Mouse (Mus musculus): ENCODE measurements around the gene Rplp2.

Gene Rplp2

DNA sequence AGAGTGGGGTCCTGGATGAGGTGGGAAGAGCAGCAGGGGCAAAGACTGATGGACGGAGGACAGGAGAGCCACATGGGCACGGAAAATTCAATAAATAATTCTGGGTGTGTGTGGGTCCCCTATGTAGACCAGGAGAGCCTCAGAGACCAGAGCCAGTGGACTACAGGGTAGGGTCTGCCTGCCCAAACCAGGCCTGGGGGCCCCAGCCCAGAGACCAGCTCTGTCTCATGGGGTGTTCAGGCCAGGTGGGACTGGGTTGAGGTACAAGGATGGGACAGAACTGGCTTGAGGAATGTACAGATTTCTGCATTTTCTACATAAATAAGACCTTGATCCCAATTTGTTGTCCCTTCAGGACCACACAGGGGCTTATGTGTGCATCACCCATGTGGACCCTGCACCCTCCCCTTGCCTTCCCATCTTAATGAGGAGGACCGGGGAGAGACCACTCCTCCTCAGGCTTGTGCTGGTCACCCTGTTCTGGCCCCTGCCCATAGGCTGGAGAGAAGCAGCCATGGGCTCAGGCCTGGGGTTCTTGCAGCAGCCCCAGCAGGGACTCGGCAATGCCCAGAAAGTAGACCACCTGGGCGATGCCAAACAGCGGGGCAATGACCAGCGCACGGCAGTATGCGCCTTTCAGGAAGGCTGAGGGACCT is 16.5 kb upstream of the Rplp2 start:
- DNase-seq (ENCODE audit: low spot score), result no peak

DNA sequence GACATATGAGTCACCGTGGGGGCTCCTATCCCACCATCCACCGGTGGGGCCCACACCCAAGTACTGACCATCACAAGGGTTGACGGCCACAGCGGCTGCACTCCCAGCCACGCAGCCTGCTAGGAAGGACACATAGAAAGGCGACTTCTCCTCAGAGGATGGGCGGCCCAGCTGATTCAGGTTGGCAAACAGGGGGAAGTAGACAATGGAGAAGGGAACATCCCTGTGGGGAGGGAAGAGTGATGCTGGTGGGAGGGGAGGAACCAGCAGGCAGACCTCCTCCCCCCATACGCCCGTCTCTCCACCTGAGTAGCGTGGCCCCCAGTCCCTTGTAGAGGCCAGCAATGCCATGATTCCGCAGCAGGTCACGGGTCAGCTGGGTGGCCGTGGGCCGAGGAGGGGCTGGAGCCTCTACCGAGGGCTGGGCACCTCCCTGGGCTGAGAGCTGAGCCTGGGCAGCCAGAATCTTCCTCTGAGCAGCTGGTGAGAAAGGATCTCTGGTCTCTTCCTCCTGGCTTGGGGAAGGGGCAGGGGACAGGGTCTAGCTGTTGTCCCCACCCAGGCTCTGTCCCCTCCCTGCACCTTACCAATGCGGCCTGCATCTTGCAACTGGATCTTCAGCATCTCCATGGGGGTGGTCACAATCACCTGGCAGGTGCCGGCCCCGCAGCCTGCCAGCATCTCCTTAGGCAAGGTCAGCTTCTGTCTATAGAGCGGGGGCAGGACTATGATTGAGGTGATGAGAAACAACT is 15.6 kb upstream of the Rplp2 start:
- no peak for DNase-seq (ENCODE audit: low spot score)

GRCm38 (mm10) chr7:141432186-141432611 is 15.0 kb upstream of the Rplp2 start:
- DNase-seq (ENCODE audit: low spot score), result no peak

- no peak for DNase-seq (ENCODE audit: low spot score)
Observed at GRCm38 (mm10) chr7:141432741-141433516, 14.2 kb upstream of the Rplp2 start.

DNA sequence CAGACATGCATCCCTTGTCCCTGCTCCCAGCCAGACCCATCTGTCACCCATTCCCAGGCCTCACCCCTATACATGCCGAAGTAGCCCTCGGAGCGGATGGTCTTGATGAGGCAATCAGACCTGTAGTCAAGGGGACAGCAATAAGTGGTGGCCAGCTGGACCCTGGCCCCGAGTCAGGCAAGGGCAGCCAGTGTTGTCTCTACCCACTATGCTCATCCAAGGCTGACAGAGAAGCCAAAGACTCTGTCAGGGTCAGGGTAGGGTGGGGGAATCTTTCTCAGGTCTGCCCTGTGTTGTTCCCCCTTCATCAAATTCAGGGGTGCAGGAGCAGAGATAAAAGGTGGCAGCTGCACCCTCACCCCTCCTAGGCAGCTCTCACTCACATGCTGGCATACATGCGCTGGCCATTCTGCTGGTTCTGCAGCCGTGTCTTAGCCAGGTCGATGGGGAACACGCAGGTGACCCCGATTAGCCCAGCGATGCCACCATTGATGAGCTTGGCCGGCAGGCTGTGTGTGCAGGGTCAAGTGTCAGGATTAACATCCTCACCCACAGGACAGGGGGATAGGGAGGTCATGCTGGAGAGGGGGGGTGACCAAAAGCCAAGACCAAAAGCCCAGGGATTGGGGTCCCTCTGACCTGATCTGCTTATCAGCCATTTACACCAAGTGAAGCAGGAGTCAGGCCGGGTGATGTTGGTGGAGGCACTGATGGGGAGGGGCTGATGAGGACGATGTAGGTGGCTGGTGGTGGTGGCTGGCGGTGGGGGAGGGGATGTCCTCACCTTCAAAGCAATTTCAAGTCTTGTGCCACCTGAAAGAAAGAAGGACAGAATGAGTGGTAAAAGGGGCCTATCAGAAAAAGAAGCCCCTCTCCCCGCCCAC is 13.4 kb upstream of the Rplp2 start:
- DNase-seq (ENCODE audit: low spot score), result no peak

DNA sequence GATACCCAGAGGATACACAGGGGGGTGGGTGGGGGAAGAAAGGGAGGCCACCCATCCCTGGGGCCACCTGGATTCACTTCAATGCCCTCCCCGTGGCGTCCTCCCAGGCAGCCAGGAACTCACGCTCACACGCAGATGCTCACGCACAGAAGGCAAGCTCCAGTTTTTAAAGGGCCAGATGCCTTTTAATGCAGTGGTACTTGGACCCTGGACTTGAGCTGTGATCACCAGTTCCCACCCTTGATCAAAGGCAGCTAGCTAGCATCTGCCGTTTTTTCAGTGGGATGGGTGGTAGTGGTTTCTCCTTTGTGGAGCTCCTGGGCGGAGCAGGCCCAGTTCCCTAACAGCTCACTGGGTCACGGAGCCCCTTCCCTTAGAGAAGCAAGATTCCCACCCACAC is 12.7 kb upstream of the Rplp2 start:
- peak; percentile 64 for DNase-seq (ENCODE audit: low spot score)

- peak; percentile 65 for DNase-seq (ENCODE audit: low spot score)
Observed at GRCm38 (mm10) chr7:141435129-141435855, 11.9 kb upstream of the Rplp2 start.

DNA sequence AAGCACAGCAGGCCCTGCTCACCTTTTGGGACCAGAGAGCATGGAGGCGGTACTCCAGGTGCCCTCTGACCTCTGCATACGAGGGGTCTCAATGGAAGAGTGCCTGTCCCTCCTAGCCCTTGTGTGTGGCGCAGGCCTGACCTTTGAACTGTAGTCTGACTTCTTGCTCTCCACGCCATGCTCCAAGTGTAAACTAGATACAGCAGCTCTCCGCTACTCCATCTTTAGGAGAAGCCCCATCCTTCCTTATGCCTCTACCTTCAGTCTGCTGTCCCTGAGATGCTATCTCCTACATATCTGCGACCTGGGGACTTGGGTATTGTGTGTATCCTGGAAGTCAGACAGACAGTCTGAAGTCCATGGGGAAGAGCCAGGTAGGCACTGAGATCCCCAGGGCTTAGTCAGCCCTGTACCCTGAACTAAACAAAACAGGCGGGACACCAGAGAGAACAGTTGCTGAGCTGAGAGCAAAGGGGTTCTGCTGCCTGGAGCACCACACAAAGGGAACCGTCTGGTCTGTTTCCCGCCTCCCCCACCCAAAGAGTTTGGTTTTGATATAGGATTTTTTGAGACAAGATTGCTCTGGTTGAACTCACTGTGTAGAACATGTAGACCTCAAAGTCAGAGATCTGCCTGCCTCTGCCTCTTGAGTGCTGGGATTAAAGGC is 11.2 kb upstream of the Rplp2 start:
- no peak for DNase-seq (ENCODE audit: low spot score)

DNA sequence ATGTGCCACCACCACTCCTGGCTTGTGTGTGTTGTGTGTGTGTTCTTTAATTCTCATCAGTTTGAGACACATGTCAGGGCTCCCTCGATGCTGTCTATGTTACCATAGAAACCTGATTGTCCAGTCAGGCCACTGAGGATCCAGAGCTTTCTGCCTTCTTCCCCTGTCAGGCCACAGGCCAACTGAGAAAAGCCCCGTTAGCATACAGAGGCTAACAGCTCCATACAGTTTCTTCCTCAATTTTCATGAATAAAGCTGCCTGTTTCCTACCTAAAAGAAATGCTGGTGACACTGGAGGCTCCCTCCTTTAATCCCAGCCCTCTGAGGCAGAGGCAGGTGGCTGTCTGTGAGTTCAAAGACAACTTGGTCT is 10.7 kb upstream of the Rplp2 start:
- DNase-seq (ENCODE audit: low spot score), result no peak

DNA sequence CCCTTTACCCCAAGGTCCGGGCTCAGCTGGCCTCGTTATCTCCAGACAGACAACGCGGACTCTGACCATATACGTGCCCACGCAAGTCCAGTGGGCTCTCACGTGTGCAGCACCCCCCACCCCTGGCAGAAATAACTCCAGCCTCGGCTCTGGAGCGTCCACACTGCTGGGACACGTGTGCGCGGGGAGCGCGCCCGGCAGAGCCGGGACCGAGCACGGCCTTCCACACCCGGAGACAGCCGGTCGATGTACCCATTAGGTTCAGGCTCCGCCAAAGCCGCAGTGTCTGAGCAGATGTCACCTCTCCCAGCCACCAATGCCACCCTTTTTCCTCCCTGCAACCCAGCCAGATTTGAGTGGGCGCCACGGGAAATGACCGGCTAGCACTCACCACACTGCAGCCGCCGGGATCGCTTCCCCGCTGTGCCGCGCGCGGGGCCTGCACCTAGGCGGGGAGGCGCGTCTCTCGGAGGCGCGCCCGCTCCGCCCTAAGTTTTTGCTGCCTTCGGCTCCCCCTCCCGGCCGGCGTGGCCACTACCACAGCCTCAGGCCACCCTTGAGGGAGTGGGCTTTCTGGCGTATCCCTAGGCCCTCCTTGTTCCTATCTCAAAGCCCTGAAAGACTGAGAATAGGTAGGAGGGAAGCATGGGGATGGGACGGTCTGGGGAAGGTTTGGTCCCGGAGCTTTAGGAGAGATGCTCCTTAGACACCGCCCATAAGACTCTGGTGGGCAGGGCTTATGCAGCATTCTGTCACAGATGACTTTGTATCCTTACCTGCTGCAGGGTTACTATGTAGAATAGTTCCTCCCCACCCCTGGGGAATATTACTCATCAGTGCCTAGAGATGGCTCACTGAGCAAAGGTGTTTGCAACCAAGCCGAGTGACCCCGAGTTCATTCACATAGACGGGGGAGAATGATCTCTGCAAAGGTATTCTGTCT is 9.7 kb upstream of the Rplp2 start, which contains the start of gene Slc25a22:
Slc25a22 (minus strand) TSS at position 715 of the 943 bp plus-strand sequence.
- peak; percentile 92 for DNase-seq (ENCODE audit: low spot score)

GRCm38 (mm10) chr7:141438201-141438968 is 8.8 kb upstream of the Rplp2 start:
- no peak for DNase-seq (ENCODE audit: low spot score)

DNA sequence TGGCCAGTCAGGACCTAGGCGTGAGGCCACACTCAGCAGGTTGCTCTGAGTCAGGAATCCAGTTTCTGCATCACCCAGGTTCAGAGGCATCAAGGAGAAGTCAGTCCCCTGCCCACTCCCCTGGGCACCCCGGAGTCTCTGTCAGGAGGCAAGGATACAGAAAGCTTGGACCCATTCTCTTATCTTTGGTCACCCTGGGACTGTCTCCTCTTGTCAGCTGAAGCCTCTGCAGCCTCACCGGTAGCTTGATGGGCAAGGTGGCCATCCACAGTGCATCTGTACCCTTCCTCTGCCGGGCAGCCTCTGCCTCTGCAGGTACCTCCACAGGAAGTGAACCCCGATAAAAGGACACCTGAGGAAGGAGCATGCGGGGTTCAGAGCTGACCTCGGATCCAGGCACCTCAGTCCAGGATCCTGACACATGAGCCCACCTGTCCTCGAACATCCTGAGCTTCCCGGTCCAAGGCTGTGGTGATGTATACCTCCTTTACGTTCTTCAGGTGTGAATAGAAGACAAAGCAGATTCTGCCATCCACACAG is 8.0 kb upstream of the Rplp2 start:
- no peak for DNase-seq (ENCODE audit: low spot score)

- no peak for DNase-seq (ENCODE audit: low spot score)
Observed at GRCm38 (mm10) chr7:141439811-141440210, 7.4 kb upstream of the Rplp2 start.

DNA sequence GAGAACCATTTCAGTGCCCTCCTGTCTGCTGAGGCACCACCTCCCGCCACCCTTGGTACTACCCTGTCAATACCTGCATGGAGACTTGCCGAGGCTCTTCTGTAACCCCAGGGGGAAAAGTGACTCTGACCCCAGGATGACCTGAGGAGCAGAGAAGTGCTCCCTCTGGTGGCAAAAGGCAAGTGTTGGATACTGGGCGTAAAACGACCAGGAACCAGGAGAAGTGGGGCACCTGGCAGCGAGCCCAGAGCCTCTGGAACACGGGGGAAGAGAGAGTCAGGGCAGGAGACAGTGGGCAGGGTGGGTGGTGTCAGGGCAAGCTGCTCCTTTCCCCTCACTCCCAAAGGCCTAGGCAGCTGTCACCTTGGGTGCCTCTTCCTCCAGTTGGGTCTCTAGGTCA is 6.6 kb upstream of the Rplp2 start:
- DNase-seq (ENCODE audit: low spot score), result peak; percentile 73

GRCm38 (mm10) chr7:141441460-141441859 is 5.7 kb upstream of the Rplp2 start:
- DNase-seq (ENCODE audit: low spot score), result no peak

DNA sequence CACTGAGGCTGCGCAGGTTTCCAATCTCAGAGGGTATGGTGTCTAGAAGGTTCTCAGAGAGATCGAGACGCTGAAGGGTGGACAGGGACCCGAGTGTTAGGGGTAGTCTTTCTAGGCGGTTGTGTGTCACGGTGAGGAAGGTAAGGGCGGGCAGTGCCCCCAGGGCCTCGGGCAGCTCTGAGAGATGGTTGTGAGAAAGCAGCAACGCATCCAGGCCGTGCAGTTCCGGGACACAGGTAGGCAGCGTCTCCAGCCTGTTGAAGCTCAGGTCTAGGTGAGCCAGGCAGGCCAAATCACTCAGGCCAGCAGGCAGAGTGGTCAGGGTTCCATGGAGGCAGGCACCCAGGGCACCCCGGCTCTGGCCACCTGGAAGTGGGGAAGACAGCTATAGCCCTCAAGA is 5.0 kb upstream of the Rplp2 start:
- DNase-seq (ENCODE audit: low spot score), result no peak

- DNase-seq (ENCODE audit: low spot score), result peak; percentile 76
Observed at GRCm38 (mm10) chr7:141443081-141443821, 3.9 kb upstream of the Rplp2 start.

DNA sequence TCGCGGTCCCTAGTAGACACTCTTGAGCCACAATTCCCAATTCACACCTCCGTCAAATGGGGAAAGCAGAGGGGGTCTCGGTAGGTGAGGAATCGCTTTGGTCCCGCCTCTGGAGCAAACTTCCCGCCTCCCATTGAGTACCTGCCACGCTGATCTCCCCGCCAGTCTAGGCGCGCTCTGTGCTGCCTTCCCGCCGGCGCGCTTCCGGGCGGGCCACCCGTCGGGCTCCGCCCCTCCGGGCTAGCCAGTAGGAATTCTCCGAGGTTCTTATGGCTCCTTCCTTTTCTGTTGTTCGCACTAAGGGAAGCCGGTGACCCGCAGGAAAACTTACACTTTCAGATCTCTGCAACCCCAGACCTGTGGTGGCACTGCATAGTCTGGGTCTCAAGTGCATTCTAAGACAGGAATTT is 3.3 kb upstream of the Rplp2 start, which contains the start of gene Pidd1:
Pidd1 (minus strand) TSS at position 198 of the 410 bp plus-strand sequence.
- DNase-seq (ENCODE audit: low spot score), result peak; percentile 91
